Mouse (Mus musculus) liver, adult 2 months (tissue): ENCODE data around the gene Ddx42.

Source experiments
- CTCF ChIP-seq: fragments of 200-500 bp; IDR thresholded peaks from 2 replicates; pipeline ENCODE4 v1.5.1; 2011; ENCODE audit warnings: low read depth, low read length, control low read depth
- POLR2A ChIP-seq: fragments of 200-500 bp; IDR thresholded peaks from 2 replicates; pipeline ENCODE4 v1.6.1; 2011; ENCODE audit warnings: low read length, control low read depth; ENCODE audit not compliant: insufficient read depth; ENCODE audit errors: extremely low read depth

GRCm38 (mm10) chr11:106282452-106282851 is 65.7 kb downstream of the Ddx42 start:
- TF ChIP-seq CTCF, result no peak
- no peak for TF ChIP-seq POLR2A
